Mouse (Mus musculus) forebrain, embryonic 15.5 days (tissue): ENCODE data around the gene Cdh1. TPM values are rescaled to one million over a fixed set of nuclear protein-coding genes. Genes with fewer than 3 reads are reported as not detected.
"Not testable (repeated sequence)": the region's sequence is repeated elsewhere in the genome, so short reads cannot be mapped to it uniquely, and the experiment has no call there.

Experiments used
- ATAC-seq: fragments of 200-750 bp; cut with Nextera tagmentation; replicated peaks from 2 replicates; pipeline ENCODE4 v1.8.0; 2017; ENCODE audit warnings: mild to moderate bottlenecking, moderate TSS enrichment, moderate library complexity
- H3K27ac ChIP-seq: fragments of 300-500 bp; sonication (generic); replicated peaks from 2 replicates; pipeline ENCODE4 v1.5.1; 2015; ENCODE audit warnings: mild to moderate bottlenecking, inconsistent platforms
- H3K27me3 ChIP-seq: fragments of 300-500 bp; sonication (generic); 2 replicates; pipeline ENCODE4 v1.6.1; 2015; ENCODE audit warnings: inconsistent platforms
- H3K36me3 ChIP-seq: fragments of 300-500 bp; sonication (generic); 2 replicates; pipeline ENCODE4 v1.6.1; 2015; ENCODE audit warnings: mild to moderate bottlenecking, inconsistent platforms
- H3K4me1 ChIP-seq: fragments of 300-500 bp; sonication (generic); 2 replicates; pipeline ENCODE4 v1.6.1; 2015; ENCODE audit warnings: inconsistent platforms
- H3K4me2 ChIP-seq: fragments of 300-500 bp; sonication (generic); replicated peaks from 2 replicates; pipeline ENCODE4 v1.6.1; 2015; ENCODE audit warnings: mild to moderate bottlenecking, inconsistent platforms
- H3K4me3 ChIP-seq: fragments of 300-500 bp; sonication (generic); 2 replicates; pipeline ENCODE4 v1.5.1; 2015; ENCODE audit warnings: mild to moderate bottlenecking, inconsistent platforms
- H3K9ac ChIP-seq: fragments of 300-500 bp; sonication (generic); replicated peaks from 2 replicates; pipeline ENCODE4 v1.6.1; 2015; ENCODE audit warnings: mild to moderate bottlenecking, inconsistent platforms
- H3K9me3 ChIP-seq: fragments of 300-500 bp; sonication (generic); 2 replicates; pipeline ENCODE4 v1.6.1; 2016; ENCODE audit warnings: inconsistent platforms
- WGBS: fragments of 180-500 bp; shearing (Covaris S2); methylation state at CpG from one replicate; pipeline ENCODE4 v1.1.7; 2015; ENCODE audit warnings: mixed read lengths; 5-methylcytosine and 5-hydroxymethylcytosine counted together
- polyA plus RNA-seq: library from polyadenylated mRNA; unstranded; fragments of >200 nt; fragmentation: Nextera tagmentation; extraction: Ambion mirVana; gene quantifications from 2 replicates; pipeline ENCODE4 v1.2.1, GENCODE M21; 2015

Gene Cdh1
- polyA plus RNA-seq, 1 experiment from 2014 or later = 1.2 TPM

GRCm38 (mm10) chr8:106599265-106599979 lies 3.7 kb upstream of the Cdh1 start:
- H3K9ac ChIP-seq = no peak overlapping the region
- ATAC-seq = no peak

GRCm38 (mm10) chr8:106603933-106604332 lies 782 bp downstream of the Cdh1 start:
- Histone ChIP-seq H3K27ac (no peak overlapping the region), H3K9ac (peak overlapping the region; percentile 37; the same call in 1 of the 2 replicates), H3K27me3 (peaks cover 43% of the 10 kb centered on the region), H3K9me3 (no peaks in the 10 kb centered on the region), H3K4me2 (peak overlapping the region; percentile 93), H3K4me1 (peaks cover 16% of the 10 kb centered on the region), H3K4me3 (peak overlapping the region; percentile 49), H3K36me3 (no peaks in the 10 kb centered on the region)
- WGBS = under 1% methylated on average over 19 of the region's 19 CpGs
- ATAC-seq = no peak

More at GRCm38 (mm10) chr8:106599265-106599979, 3.7 kb upstream of the Cdh1 start:
- Histone ChIP-seq H3K4me3 (no peak overlapping the region), H3K27me3 (peaks cover 26% of the 10 kb centered on the region), H3K4me1 (peaks cover 16% of the 10 kb centered on the region), H3K4me2 (no peak overlapping the region), H3K27ac (no peak overlapping the region), H3K36me3 (no peaks in the 10 kb centered on the region), H3K9me3 (no peaks in the 10 kb centered on the region)
- 20% methylated on average over 7 of the region's 7 CpGs for WGBS

DNA sequence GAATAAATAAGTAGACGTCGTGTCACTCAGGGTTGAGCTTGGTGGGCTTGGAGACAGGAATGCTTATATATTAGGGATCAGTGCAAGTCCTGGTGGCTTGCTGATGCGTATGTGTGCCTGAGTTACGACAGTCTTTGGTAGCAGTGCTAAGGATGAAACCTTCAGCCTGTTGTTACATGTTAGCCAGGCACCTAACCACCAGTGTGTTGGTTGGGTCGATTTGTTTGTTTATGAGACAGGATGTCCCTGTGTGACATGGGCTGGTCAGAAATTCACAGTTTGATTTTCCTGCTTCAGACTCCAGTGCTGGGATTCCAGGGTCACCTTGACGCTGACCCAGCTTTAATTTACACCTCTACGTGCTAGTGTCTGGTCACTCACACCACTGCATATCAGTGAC lies 2.5 kb downstream of the Cdh1 start:
- H3K9me3 ChIP-seq = no peaks in the 10 kb centered on the region
- no peak overlapping the region for H3K27ac ChIP-seq
- no peak overlapping the region for H3K9ac ChIP-seq
- H3K27me3 ChIP-seq = peaks cover 43% of the 10 kb centered on the region
- no peak for ATAC-seq
- WGBS = 80% methylated on average over 7 of the region's 7 CpGs
- no peaks in the 10 kb centered on the region for H3K36me3 ChIP-seq
- H3K4me1 ChIP-seq = peaks cover 16% of the 10 kb centered on the region
- no peak overlapping the region for H3K4me3 ChIP-seq
- no peak overlapping the region for H3K4me2 ChIP-seq

DNA sequence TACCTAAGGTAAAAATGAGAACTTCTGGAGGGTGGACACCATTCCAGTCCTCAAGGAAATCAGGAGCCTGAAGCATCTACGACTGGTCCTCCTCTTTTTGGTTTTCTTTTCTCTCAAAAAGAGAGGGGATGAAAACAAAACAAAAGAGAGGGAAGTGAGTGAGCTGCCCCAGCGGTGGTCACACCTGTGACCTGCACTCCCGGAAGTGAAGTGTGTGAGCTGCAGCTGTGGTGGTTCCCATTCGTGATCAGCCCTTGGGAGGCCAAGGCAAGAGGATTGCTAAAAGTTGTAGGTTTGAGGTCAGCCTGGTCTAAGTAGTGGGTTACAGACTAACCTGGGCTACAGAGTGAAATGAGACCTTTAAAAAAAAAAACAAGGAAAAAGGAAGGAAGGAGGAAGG lies 3.0 kb downstream of the Cdh1 start:
- no peak for ATAC-seq
- H3K9me3 ChIP-seq = no peaks in the 10 kb centered on the region
- H3K27ac ChIP-seq = no peak overlapping the region
- H3K4me2 ChIP-seq = no peak overlapping the region
- H3K27me3 ChIP-seq = peaks cover 43% of the 10 kb centered on the region
- H3K4me1 ChIP-seq = peaks cover 16% of the 10 kb centered on the region
- no peaks in the 10 kb centered on the region for H3K36me3 ChIP-seq
- H3K4me3 ChIP-seq = no peak overlapping the region
- no peak overlapping the region for H3K9ac ChIP-seq
- WGBS = 56% methylated on average over 4 of the region's 4 CpGs

- no peak for ATAC-seq
- H3K36me3 ChIP-seq = no peaks in the 10 kb centered on the region
- no peak overlapping the region for H3K9ac ChIP-seq
- H3K4me1 ChIP-seq = peaks cover 16% of the 10 kb centered on the region
- H3K4me2 ChIP-seq = no peak overlapping the region
- peaks cover 43% of the 10 kb centered on the region for H3K27me3 ChIP-seq
- H3K9me3 ChIP-seq = no peaks in the 10 kb centered on the region
- WGBS = 43% methylated on average over 15 of the region's 15 CpGs
- H3K27ac ChIP-seq = no peak overlapping the region
- no peak overlapping the region for H3K4me3 ChIP-seq
These were observed 3.5 kb downstream of the Cdh1 start for GRCm38 (mm10) chr8:106606601-106607145.

DNA sequence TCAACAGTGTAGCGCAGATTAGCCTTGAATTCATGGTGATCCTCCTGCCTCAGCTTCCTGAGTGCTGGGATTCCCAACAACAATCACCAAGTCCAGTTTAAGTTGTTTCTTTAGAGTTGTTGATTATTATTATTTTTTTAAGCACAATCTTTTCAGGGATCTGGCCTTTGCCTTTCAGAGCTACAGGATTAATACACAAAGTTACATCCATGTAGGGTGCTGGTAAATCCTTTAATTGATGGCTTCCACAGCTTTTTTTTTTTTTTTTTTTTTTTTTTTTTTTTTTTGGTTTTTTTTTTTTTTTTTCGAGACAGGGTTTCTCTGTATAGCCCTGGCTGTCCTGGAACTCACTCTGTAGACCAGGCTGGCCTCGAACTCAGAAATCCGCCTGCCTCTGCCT lies 4.6 kb downstream of the Cdh1 start:
- peaks cover 15% of the 10 kb centered on the region for H3K4me1 ChIP-seq
- not testable (repeated sequence) for H3K4me3 ChIP-seq, H3K4me2 ChIP-seq, H3K36me3 ChIP-seq, ATAC-seq, H3K9ac ChIP-seq, H3K9me3 ChIP-seq, H3K27ac ChIP-seq
- WGBS = 97% methylated on average over 4 of the region's 4 CpGs
- peaks cover 34% of the 10 kb centered on the region for H3K27me3 ChIP-seq

DNA sequence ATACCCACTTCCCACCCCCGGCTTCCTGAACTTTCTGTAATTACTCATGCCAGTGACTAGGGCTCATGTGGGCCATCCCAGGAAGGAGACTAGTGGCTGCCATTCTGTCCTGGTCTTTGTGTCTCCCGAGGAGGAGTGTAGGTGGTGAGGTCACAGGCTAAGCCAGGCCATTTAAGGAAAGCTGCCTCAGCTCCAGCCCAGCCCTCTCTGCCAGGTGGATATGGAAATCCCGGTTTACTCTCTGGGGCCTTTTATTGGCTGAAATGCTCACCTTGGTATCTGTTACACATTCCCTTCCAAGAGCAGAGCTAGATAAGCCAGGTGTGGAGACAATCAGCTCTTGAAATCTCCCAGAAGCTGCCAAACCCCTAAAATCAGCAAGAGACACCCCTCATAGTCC lies 5.3 kb downstream of the Cdh1 start:
- Histone ChIP-seq H3K27ac (no peak overlapping the region), H3K27me3 (peaks cover 27% of the 10 kb centered on the region), H3K4me2 (no peak overlapping the region), H3K9me3 (no peaks in the 10 kb centered on the region), H3K9ac (no peak overlapping the region), H3K4me3 (no peak overlapping the region), H3K4me1 (peaks cover 8% of the 10 kb centered on the region), H3K36me3 (no peaks in the 10 kb centered on the region)
- ATAC-seq = no peak
- 70% methylated on average over 3 of the region's 3 CpGs for WGBS

GRCm38 (mm10) chr8:106609076-106609903 lies 6.1 kb downstream of the Cdh1 start:
- no peak for ATAC-seq
- H3K4me3 ChIP-seq = no peak overlapping the region
- WGBS = 80% methylated on average over 7 of the region's 7 CpGs
- H3K9me3 ChIP-seq = no peaks in the 10 kb centered on the region
- H3K27ac ChIP-seq = no peak overlapping the region
- no peak overlapping the region for H3K4me2 ChIP-seq
- H3K36me3 ChIP-seq = no peaks in the 10 kb centered on the region
- H3K4me1 ChIP-seq = no peaks in the 10 kb centered on the region
- peaks cover 18% of the 10 kb centered on the region for H3K27me3 ChIP-seq
- no peak overlapping the region for H3K9ac ChIP-seq

DNA sequence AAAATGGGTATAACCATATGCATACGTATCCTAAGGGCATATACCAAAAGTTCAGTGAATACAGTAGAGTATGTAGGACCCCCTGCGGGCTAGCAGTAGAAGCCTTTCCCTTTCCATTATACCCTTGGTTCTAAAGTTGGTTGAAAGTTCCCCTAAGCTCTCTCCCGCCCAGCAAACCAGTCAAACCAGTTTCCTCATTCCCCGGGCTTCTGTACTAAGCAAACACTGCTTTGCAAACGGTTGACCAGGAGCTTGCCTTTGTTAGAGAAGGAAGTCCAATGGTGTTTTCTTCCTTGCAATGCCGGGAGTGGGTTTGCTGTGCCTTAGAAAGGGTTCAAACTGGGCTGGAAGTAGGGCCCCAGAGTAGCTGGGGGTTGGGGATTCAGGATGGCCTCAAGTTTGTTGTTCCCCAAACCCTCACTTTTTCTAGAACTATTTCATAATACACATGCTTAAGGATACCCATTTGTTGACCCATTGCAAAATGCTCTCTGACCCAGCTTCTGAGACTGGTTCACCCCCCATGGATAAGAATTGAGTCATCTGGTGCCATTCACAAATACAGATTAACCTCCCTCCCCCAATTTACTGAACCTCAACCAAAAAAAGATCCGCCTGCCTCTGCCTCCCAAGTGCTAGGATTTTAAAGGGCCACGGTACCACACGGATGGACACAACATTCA lies 7.9 kb downstream of the Cdh1 start:
- Histone ChIP-seq H3K9ac (no peak overlapping the region), H3K27ac (no peak overlapping the region), H3K27me3 (peaks cover 2% of the 10 kb centered on the region; the same call in 1 of the 2 replicates), H3K4me1 (no peaks in the 10 kb centered on the region), H3K4me3 (no peak overlapping the region), H3K4me2 (no peak overlapping the region), H3K36me3 (no peaks in the 10 kb centered on the region), H3K9me3 (no peaks in the 10 kb centered on the region)
- 72% methylated on average over 9 of the region's 9 CpGs for WGBS
- ATAC-seq = no peak

DNA sequence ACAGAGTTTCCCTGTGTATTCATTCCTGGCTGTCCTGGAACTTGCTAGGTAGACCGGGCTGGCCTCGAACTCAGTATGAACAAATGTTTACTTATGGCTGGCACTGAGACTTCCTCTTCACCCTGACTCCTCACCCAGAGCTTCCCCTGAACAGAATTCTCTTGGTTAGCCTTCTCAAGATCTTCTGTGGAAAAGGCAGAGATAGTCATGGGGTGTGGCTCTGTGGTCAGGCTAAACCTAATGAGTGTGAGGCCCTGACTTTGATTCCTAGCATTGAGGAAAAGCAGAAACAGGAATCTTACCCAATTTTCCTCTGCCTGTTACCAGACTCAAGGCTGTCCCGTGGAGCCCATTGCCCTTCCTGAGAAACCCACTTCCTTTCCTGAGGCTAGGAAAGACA lies 8.9 kb downstream of the Cdh1 start:
- no peak overlapping the region for H3K4me2 ChIP-seq
- no peak overlapping the region for H3K27ac ChIP-seq
- no peak overlapping the region for H3K9ac ChIP-seq
- no peaks in the 10 kb centered on the region for H3K4me1 ChIP-seq
- ATAC-seq = no peak
- WGBS = 82% methylated on average over 3 of the region's 3 CpGs
- no peak overlapping the region for H3K4me3 ChIP-seq
- no peaks in the 10 kb centered on the region for H3K36me3 ChIP-seq
- H3K9me3 ChIP-seq = no peaks in the 10 kb centered on the region
- no peaks in the 10 kb centered on the region for H3K27me3 ChIP-seq

- no peak for ATAC-seq
These were observed 11.6 kb downstream of the Cdh1 start for GRCm38 (mm10) chr8:106614704-106615103.

More at GRCm38 (mm10) chr8:106614704-106615103, 11.6 kb downstream of the Cdh1 start:
- Histone ChIP-seq H3K36me3 (no peaks in the 10 kb centered on the region), H3K9ac (no peak overlapping the region), H3K4me2 (no peak overlapping the region), H3K27me3 (no peaks in the 10 kb centered on the region), H3K4me1 (no peaks in the 10 kb centered on the region), H3K27ac (no peak overlapping the region), H3K4me3 (no peak overlapping the region), H3K9me3 (no peaks in the 10 kb centered on the region)
- 82% methylated on average over 5 of the region's 5 CpGs for WGBS
